Mouse (Mus musculus) heart, postnatal 0 days (tissue): ENCODE measurements around the gene Gm9999.

ENCODE experiments used
- CTCF ChIP-seq: IDR thresholded peaks from 2 replicates; pipeline ENCODE4 v1.5.1; 2016; ENCODE audit warnings: antibody characterized with exemption, control low read depth, low read depth
- EP300 ChIP-seq: IDR thresholded peaks from 2 replicates; pipeline ENCODE4 v1.6.1; 2016; ENCODE audit warnings: antibody characterized with exemption, low read depth

DNA sequence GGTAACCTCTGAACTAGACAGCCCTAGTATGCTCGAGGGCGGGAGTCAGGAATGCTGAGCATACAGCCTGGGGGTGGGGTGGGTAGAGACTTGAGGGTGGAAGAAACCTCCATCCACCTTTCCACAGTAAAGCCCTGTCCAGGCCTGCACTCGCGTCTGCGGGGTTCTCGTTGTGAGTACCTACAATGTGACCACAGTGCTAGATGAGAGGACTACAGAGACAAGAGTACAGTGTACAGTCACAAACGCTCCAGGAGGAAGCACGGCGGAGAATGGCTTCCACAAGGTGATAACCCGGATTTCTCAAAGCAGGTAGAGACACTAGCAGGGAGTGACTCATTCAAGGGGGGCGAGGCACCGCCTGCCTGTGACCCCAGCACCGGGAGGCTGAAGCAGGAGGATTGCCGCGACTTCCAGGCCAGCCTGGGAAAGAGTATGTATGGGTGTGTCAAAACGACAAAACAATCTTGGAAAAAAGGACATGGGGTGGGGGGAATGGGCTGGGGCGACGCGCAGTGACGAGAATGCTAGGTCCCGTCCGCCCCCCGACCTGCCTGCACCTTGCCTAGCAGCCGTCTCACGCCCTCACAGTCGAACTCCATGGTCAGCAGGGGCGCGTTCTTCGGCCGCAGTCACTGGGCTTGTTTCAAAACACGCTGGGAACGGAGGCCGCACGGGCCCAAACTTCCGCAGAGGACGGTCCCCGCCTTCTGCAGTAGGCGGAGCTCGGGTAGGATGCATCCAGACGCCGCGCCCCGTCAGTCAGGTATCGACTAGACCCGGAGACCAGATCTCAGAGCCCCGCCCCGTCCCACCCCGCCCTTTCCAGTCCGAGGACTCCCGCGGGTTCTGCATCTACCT lies 25.3 kb upstream of the Gm9999 start, which contains the start of gene Uevld:
- peak; percentile 26; the same call in 1 of the 2 replicates for TF ChIP-seq CTCF
- no peak for TF ChIP-seq EP300
